Mouse (Mus musculus): ENCODE data around the gene Babam2. TPM values are rescaled to one million over a fixed set of nuclear protein-coding genes. Genes with fewer than 3 reads are reported as not detected.

The Babam2 gene
- polyA plus RNA-seq, 1 experiment, result 7.0 TPM

DNA sequence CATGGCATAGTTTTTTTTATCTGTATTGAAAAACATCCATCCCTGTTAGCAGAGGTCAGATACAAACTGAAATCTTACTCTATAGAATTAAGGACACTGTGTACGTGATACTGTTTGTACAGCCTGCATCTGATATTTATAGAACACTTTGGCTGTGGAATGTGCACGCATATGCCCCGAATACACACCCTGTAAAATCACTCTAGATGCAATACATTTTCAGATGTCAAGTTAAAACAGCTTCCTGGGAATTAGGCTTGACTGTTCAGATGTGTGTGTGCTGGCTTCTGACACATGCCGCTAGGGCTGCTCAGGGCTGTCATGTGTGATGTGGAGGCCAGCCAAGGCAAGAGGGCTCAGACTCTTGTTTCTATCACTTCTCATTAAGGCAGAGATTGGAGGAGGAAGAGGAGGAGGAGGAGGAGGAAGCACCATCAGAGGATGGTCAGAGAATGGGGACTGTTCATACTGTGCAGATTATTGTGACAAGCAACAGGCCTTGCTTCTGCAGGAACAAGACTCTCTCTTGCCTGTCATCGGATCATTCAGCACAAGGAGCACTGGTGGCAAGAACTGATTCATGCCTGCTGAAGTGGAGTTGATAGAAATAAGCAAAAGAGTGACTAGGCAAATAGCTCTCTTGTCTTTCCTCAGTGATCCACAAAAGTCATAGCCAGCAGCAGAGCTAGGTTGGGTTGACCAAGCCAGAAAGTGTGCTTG lies 368.7 kb downstream of the Babam2 start:
- no peaks in the 10 kb centered on the region for H3K4me1 ChIP-seq (ENCODE audit: control insufficient read depth)
- H3K9me3 ChIP-seq (ENCODE audit: control insufficient read depth, low read length), result no peaks in the 10 kb centered on the region

DNA sequence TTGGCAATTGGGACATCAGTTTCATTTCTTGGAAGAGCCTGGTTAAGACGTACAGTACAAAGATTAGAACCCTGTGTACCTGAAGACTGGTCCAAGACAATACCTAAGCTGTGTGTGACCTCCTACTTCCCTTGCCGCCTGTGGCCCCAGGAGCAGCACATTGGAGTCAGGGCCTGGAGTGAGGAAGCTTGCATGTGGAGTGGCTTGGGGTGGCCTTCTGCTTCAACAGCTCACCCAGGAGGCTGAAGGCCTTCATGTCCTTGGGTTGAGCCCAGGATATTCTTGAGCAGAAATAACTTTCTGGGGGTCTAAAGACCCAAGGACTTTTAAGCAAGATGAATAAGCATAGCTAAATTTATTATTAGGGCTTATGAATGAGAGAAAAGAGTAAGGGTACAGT lies 369.4 kb downstream of the Babam2 start:
- H3K4me1 ChIP-seq (ENCODE audit: control insufficient read depth), result no peaks in the 10 kb centered on the region
- H3K36me3 ChIP-seq (ENCODE audit: control insufficient read depth), result no peaks in the 10 kb centered on the region
- H3K9me3 ChIP-seq (ENCODE audit: control insufficient read depth, low read length), result no peaks in the 10 kb centered on the region
- H3K27me3 ChIP-seq (ENCODE audit: control insufficient read depth), result no peaks in the 10 kb centered on the region
- no peak overlapping the region for H3K4me3 ChIP-seq (replicated peaks)
- TF ChIP-seq TAL1 (IDR thresholded peaks at IDR 0.05; ENCODE audit: low read length) (no peak), GATA1 (IDR thresholded peaks at IDR 0.05; ENCODE audit: low read length) (no peak)

More for the DNA sequence above, 368.7 kb downstream of the Babam2 start:
- Histone ChIP-seq H3K4me3 (replicated peaks) (no peak overlapping the region), H3K27me3 (ENCODE audit: control insufficient read depth) (no peaks in the 10 kb centered on the region), H3K36me3 (ENCODE audit: control insufficient read depth) (no peaks in the 10 kb centered on the region)
- TF ChIP-seq GATA1 (IDR thresholded peaks at IDR 0.05; ENCODE audit: low read length) (no peak), TAL1 (IDR thresholded peaks at IDR 0.05; ENCODE audit: low read length) (0 out of 3 replicates have a peak, but pooled peaks have one; percentile 10)

DNA sequence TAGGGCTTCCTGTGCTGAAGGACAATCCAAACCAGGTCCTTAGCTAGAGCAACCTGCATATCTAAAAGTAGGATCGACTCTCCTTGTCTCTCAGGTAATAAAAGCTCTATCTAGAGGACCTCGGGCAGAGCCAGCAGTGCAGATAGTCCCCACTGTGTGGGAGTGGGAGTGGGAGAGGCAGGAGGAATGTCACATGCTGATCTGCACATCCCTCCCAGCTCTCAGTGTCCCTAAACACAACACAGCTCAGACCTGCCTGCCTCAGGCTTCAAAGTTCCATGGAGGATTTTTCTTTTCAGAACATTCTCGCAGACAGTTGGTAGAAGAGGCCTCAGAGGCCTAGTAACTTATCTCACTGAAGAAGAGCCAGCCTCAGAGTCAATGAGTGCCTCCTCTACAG lies 371.1 kb downstream of the Babam2 start:
- H3K4me1 ChIP-seq (ENCODE audit: control insufficient read depth), result no peaks in the 10 kb centered on the region
- H3K27me3 ChIP-seq (ENCODE audit: control insufficient read depth), result no peaks in the 10 kb centered on the region
- no peaks in the 10 kb centered on the region for H3K36me3 ChIP-seq (ENCODE audit: control insufficient read depth)
- no peaks in the 10 kb centered on the region for H3K9me3 ChIP-seq (ENCODE audit: control insufficient read depth, low read length)
- no peak for TF ChIP-seq TAL1 (IDR thresholded peaks at IDR 0.05; ENCODE audit: low read length)
- no peak for TF ChIP-seq GATA1 (IDR thresholded peaks at IDR 0.05; ENCODE audit: low read length)
- H3K4me3 ChIP-seq (replicated peaks), result no peak overlapping the region

- TF ChIP-seq GATA1 (IDR thresholded peaks at IDR 0.05; ENCODE audit: low read length) (no peak), TAL1 (IDR thresholded peaks at IDR 0.05; ENCODE audit: low read length) (no peak)
- H3K4me3 ChIP-seq (replicated peaks), result no peak overlapping the region
- H3K36me3 ChIP-seq (ENCODE audit: control insufficient read depth), result no peaks in the 10 kb centered on the region
- no peaks in the 10 kb centered on the region for H3K9me3 ChIP-seq (ENCODE audit: control insufficient read depth, low read length)
- H3K4me1 ChIP-seq (ENCODE audit: control insufficient read depth), result no peaks in the 10 kb centered on the region
- no peaks in the 10 kb centered on the region for H3K27me3 ChIP-seq (ENCODE audit: control insufficient read depth)
Observed at GRCm38 (mm10) chr5:32069096-32069495, 371.6 kb downstream of the Babam2 start.

GRCm38 (mm10) chr5:32069566-32070169 lies 372.2 kb downstream of the Babam2 start:
- H3K27me3 ChIP-seq (ENCODE audit: control insufficient read depth), result no peaks in the 10 kb centered on the region
- no peak overlapping the region for H3K4me3 ChIP-seq (replicated peaks)
- no peaks in the 10 kb centered on the region for H3K36me3 ChIP-seq (ENCODE audit: control insufficient read depth)
- no peaks in the 10 kb centered on the region for H3K9me3 ChIP-seq (ENCODE audit: control insufficient read depth, low read length)
- no peaks in the 10 kb centered on the region for H3K4me1 ChIP-seq (ENCODE audit: control insufficient read depth)
- TF ChIP-seq TAL1 (IDR thresholded peaks at IDR 0.05; ENCODE audit: low read length) (no peak), GATA1 (IDR thresholded peaks at IDR 0.05; ENCODE audit: low read length) (no peak)

DNA sequence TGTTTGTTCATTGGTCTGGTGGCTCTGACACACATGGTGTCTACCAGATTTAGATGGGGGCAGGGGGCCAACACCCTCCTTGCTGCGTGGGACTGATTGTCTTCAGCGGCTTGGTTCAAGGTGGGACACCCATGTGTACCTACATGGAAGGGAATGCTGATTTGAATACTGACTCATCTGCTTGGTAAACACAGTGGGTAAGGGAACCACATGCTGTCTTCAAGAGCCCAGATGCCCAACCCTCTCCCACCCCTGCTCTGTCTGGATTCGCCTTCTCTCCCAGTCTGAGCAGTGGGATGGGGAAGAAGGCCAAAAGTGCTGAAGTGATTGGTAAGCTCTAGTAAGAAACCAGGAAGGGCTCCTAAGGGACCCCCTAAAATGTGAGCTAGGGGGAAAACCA lies 373.3 kb downstream of the Babam2 start:
- no peaks in the 10 kb centered on the region for H3K27me3 ChIP-seq (ENCODE audit: control insufficient read depth)
- H3K4me3 ChIP-seq (replicated peaks), result no peak overlapping the region
- TF ChIP-seq TAL1 (IDR thresholded peaks at IDR 0.05; ENCODE audit: low read length) (no peak), GATA1 (IDR thresholded peaks at IDR 0.05; ENCODE audit: low read length) (no peak)
- H3K9me3 ChIP-seq (ENCODE audit: control insufficient read depth, low read length), result no peaks in the 10 kb centered on the region
- no peaks in the 10 kb centered on the region for H3K4me1 ChIP-seq (ENCODE audit: control insufficient read depth)
- no peaks in the 10 kb centered on the region for H3K36me3 ChIP-seq (ENCODE audit: control insufficient read depth)

DNA sequence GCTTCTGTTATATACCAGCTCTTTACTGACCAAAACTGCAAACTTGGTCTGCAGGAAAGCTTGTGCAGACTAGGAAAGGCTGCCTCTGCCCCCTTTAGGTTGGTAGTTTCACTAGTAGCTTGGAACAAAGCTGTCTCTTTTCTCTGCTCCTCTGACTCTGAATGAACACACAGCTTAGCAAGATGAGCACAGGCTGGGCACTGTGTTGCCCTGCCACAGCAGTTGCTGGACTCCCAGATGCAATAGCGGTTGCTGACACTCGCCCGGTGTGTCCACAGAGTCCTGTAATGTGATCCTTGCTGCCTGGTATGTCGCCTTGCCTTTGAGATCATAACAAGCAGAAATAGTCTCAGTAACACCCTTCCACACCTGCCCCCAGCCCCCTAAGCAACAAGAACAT lies 373.8 kb downstream of the Babam2 start:
- TF ChIP-seq TAL1 (IDR thresholded peaks at IDR 0.05; ENCODE audit: low read length) (no peak), GATA1 (IDR thresholded peaks at IDR 0.05; ENCODE audit: low read length) (no peak)
- H3K4me1 ChIP-seq (ENCODE audit: control insufficient read depth), result no peaks in the 10 kb centered on the region
- H3K9me3 ChIP-seq (ENCODE audit: control insufficient read depth, low read length), result no peaks in the 10 kb centered on the region
- H3K4me3 ChIP-seq (replicated peaks), result no peak overlapping the region
- no peaks in the 10 kb centered on the region for H3K36me3 ChIP-seq (ENCODE audit: control insufficient read depth)
- H3K27me3 ChIP-seq (ENCODE audit: control insufficient read depth), result no peaks in the 10 kb centered on the region

- Histone ChIP-seq H3K36me3 (ENCODE audit: control insufficient read depth) (no peaks in the 10 kb centered on the region), H3K9me3 (ENCODE audit: control insufficient read depth, low read length) (no peaks in the 10 kb centered on the region), H3K4me3 (replicated peaks) (no peak overlapping the region), H3K27me3 (ENCODE audit: control insufficient read depth) (no peaks in the 10 kb centered on the region), H3K4me1 (ENCODE audit: control insufficient read depth) (no peaks in the 10 kb centered on the region)
- TF ChIP-seq GATA1 (IDR thresholded peaks at IDR 0.05; ENCODE audit: low read length) (no peak), TAL1 (IDR thresholded peaks at IDR 0.05; ENCODE audit: low read length) (no peak)
Observed at GRCm38 (mm10) chr5:32071824-32072223, 374.3 kb downstream of the Babam2 start.

DNA sequence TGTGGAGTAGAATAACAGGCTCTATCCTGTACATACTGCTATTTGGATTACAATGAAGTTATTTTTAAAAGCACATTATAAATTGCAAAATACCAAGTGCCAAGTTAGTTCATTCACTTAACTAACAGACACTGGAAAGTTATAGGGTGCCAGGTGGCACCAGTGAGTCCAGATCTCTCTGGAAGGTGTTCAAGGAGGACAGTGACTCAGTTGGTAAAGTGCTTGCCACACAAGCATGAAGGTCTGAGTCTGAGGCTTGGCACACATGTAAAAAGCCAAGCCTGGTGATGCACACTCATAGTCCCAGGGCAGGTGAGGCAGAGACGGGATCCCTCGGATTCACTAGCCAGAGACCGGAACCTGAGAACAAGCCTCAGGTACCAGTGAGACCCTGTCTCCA lies 375.4 kb downstream of the Babam2 start:
- no peaks in the 10 kb centered on the region for H3K36me3 ChIP-seq (ENCODE audit: control insufficient read depth)
- no peak for TF ChIP-seq TAL1 (IDR thresholded peaks at IDR 0.05; ENCODE audit: low read length)
- no peak for TF ChIP-seq GATA1 (IDR thresholded peaks at IDR 0.05; ENCODE audit: low read length)
- H3K4me3 ChIP-seq (replicated peaks), result no peak overlapping the region
- H3K27me3 ChIP-seq (ENCODE audit: control insufficient read depth), result no peaks in the 10 kb centered on the region
- no peaks in the 10 kb centered on the region for H3K9me3 ChIP-seq (ENCODE audit: control insufficient read depth, low read length)
- no peaks in the 10 kb centered on the region for H3K4me1 ChIP-seq (ENCODE audit: control insufficient read depth)

All from erythroblast, embryonic 14.5 days (primary cell).